Mouse (Mus musculus): Measurements from ENCODE around the gene Cdca7l.
A peak's percentile ranks its signal among the peaks of the same experiment; 100 is the strongest.
"Not testable (repeated sequence)": the region's sequence is repeated elsewhere in the genome, so short reads cannot be mapped to it uniquely, and the experiment has no call there.

The Cdca7l gene

DNA sequence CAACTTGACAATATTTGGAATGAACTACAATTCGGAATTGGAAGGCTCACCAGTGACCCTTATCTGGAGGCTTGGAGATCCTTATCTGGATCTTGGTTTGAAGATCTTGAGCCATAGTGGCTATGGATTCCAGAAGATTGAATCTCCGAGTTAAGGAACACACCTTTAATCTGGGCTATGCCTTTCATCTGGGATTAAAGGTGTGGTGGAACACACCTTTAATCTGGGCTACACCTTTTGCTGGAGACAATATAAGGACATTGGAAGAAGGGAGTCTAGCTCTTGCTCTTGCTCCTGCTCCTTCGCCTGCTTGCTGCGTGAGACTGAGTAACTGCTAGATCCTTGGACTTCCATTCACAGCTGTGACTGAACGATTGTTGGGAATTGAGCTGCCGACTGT, at the start of gene Cdca7l:
TSS of gene Cdca7l (plus strand) at position 301 of the 400 bp plus-strand sequence.
- not testable (repeated sequence) for DNase-seq (ENCODE audit: low spot score in 2 of 2)

DNA sequence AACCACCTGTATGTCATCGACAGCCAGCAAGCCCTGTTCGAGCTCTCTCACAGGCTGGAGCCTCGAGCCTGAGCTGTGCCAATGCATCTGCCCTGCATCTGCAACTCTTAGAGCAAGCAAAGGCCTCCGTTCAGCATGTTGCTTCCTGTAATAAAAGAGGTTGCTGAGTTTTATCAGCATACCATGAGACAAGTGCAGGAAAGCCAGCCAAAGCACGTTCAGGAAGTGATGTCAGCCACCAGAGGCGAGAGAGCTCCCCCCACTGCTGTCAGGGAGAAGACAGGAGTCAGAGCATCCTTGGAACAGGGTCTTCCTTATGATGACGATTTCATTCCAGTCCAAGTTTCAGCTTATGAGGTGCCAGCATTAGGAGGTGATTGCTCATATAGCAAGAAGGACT, 48.1 kb upstream of the Cdca7l start:
- DNase-seq (ENCODE audit: low spot score in 2 of 2): no peak

GRCm38 (mm10) chr12:117760373-117760772, 43.7 kb upstream of the Cdca7l start:
- DNase-seq (ENCODE audit: low spot score in 2 of 2): no peak

GRCm38 (mm10) chr12:117760846-117761245, 43.2 kb upstream of the Cdca7l start:
- DNase-seq (ENCODE audit: low spot score in 2 of 2): no peak

DNA sequence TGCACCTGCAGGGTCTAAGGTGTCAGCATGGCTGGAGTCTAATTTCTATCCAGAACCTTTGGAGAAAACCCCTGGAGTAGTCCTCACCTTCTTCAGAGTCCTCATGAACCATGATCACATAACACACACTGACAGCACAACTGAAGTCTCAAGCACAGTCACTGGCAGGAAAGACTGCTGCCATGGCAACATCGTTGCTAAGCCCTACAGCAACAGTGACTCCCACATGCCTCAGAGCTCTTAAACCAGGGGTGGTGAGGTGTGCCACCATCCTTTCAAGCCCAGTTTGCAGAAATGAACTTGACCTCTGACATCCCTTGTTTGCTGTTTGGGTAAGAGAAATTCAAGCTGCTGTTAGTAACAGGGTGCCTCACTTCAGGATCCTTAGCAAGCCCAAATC, 42.4 kb upstream of the Cdca7l start:
- peak; percentile 12 to 20 for DNase-seq (ENCODE audit: low spot score in 2 of 2)

DNA sequence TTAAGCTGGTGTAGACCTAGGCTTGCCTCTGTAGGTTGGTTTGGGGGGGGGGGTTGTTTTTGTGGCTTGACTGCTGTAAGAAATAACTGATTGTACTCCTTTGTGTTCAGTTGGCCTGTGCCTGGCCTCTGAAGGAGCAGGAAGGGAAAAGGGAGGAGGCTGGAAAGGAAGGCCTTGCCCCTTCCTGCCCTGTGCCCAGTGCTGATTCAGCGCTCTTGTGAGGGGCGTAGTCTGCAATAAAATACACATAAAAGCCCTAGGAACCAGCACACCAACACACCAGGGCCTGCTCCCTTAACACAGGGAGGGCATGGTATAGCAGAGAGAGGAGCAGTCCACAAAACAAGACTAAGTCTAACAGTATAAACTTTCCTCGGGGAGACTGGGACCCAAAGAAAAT, 40.8 kb upstream of the Cdca7l start:
- no peak for DNase-seq (ENCODE audit: low spot score in 2 of 2)

DNA sequence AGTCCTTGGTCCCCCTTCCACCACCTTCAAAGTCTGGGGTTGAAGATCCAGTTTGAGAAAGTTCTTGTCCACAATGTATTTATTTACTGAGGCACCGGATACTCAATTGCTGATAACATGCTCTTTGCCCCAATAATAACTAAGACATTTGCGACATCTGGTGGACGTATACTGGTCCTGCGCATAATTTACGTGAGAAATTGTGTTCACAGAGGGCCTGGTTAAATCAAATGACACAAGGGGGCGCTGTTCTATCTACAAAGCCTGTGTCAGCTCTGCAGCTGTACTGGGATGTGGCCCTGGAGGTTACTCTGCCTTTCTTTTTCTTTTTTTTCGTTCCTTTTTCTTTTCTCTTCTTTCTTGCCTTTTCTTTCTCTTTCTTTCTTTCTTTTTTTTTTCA, 39.2 kb upstream of the Cdca7l start:
- peak; percentile 68 to 80 for DNase-seq (ENCODE audit: low spot score in 2 of 2)

- peak; percentile 42 to 52 for DNase-seq (ENCODE audit: low spot score in 2 of 2)
These were observed 35.0 kb upstream of the Cdca7l start for GRCm38 (mm10) chr12:117769113-117769512.

- no peak for DNase-seq (ENCODE audit: low spot score in 2 of 2)
These were observed 33.9 kb upstream of the Cdca7l start for GRCm38 (mm10) chr12:117770211-117770610.

DNA sequence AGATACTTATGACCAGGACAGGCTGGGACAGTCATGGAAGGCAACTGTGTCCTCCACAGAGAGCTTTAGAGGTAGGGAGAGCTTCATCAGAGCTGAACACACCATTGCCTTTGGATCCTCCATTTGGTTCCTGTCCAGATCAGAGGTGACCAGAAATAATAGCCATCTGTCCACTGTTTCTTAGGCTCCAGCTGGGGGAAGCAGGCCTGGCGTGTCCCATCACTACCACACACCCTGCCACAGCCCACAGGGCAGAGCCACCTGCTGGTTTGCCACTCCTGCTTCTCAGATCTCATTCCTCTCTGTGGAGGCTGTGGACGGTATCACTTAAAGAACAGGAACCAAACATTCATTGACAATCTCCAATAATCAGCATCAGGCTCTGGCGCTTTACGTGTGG, 32.9 kb upstream of the Cdca7l start:
- no peak for DNase-seq (ENCODE audit: low spot score in 2 of 2)

- DNase-seq (ENCODE audit: low spot score in 2 of 2): peak in 1 of 2 experiments; percentile 9
These were observed 31.5 kb upstream of the Cdca7l start for GRCm38 (mm10) chr12:117772638-117773037.

GRCm38 (mm10) chr12:117776841-117777240, 27.2 kb upstream of the Cdca7l start:
- DNase-seq (ENCODE audit: low spot score in 2 of 2): no peak

- no peak for DNase-seq (ENCODE audit: low spot score in 2 of 2)
These were observed 22.7 kb upstream of the Cdca7l start for GRCm38 (mm10) chr12:117781360-117781759.

GRCm38 (mm10) chr12:117783426-117783825, 20.7 kb upstream of the Cdca7l start:
- no peak for DNase-seq (ENCODE audit: low spot score in 2 of 2)

DNA sequence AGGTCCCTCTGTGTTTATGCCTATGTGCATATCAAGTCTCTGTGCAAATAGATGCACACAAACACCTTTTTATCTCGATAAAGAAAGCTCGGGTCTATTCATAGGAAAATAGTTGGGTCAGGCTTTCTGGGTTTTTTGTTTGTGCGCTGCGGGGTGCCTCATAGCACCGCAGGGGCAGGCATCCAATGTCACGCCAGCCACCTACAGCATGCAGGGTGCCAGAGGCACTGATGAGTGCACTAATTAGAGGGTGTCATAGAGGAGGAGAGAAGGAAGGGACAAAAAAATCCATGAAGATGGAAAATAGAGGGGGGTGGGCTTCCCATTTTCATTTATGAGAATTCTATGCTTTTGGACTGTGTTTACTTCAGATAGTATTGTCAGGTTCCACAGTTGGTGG, 17.5 kb upstream of the Cdca7l start:
- DNase-seq (ENCODE audit: low spot score in 2 of 2): no peak

- DNase-seq (ENCODE audit: low spot score in 2 of 2): no peak
These were observed 15.5 kb upstream of the Cdca7l start for GRCm38 (mm10) chr12:117788513-117789011.

- DNase-seq (ENCODE audit: low spot score in 2 of 2): no peak
These were observed 15.1 kb upstream of the Cdca7l start for GRCm38 (mm10) chr12:117789017-117789416.

DNA sequence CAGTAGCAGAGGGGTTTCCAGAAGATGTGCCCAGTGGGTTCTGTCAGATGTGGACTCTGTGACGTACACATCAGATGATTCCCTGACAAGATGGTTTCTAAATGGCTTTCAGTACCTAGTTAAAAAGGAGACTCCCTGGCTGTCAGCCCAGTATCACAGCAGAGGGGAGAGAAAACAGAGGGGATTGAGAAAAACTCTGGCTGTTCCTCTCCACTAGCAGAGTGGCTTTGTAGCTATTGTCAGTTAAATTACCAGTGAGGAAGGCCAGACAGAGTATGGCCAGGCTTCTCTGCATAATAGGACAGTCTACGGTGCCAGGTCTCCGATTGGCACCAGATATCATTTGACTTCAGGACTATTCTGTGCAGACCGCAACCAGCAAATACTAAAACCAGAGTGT, 8.8 kb upstream of the Cdca7l start:
- no peak for DNase-seq (ENCODE audit: low spot score in 2 of 2)

- DNase-seq (ENCODE audit: low spot score in 2 of 2): no peak
These were observed 1.5 kb downstream of the Cdca7l start for GRCm38 (mm10) chr12:117805576-117805975.

- no peak for DNase-seq (ENCODE audit: low spot score in 2 of 2)
These were observed 1.9 kb downstream of the Cdca7l start for GRCm38 (mm10) chr12:117806007-117806451.

GRCm38 (mm10) chr12:117806470-117806869, 2.4 kb downstream of the Cdca7l start:
- no peak for DNase-seq (ENCODE audit: low spot score in 2 of 2)

DNA sequence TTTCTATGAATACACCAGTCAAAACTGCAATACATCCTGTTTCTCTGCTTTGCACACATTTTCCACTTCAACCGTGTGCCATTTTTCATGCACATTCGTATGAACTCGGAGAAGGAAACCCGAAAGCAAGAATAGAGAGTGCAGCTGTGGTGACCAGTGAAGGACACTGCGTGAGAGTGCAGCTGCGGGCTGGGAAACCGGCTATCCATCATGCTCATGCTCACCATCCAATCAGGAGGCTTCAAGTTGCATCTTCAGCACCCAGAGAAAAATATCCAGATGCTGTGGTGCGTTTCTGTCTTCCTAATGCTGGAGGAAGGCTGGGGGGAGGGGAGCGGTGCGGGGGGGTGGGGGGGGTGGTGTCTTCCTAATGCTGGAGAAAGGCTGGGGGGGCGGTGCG, 3.5 kb downstream of the Cdca7l start:
- no peak for DNase-seq (ENCODE audit: low spot score in 2 of 2)

- DNase-seq (ENCODE audit: low spot score in 2 of 2): no peak
These were observed 4.6 kb downstream of the Cdca7l start for GRCm38 (mm10) chr12:117808355-117809326.

All from spleen, postnatal 36 days (tissue).